Mouse (Mus musculus): ENCODE data around the gene Tmem9b.

The Tmem9b gene

DNA sequence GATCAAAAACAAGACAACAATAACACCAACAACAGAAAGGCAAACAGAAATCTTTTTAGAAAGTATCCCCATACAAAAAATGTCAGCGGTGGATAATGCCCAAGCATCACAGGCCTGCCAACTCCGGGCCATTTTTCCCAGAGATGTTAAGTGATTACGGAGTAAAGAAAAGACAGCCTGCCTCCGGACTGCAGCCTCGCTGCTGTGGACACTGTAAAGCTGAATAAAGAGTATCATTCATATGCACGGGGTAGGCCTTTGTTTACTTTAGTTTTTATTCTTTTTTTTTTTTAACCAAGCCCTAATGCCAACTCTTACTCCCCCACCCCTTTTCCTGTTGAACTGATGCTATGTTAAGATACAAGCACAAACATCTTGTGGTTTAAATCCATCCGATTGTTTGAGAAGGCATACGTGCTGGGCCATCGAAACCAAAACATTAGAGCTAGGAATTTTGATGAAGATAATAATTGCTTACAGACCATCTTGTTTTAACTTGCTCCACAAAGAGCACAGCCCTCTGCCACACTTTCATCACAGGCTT, 66.0 kb downstream of the Tmem9b start:
- DNase-seq (ENCODE audit: low spot score in 2 of 2), result no peak
